Mouse (Mus musculus) lung, postnatal 0 days (tissue): ENCODE measurements around the gene Hoxa9. TPM values are rescaled to one million over a fixed set of nuclear protein-coding genes. Genes with fewer than 3 reads are reported as not detected.

Source experiments
- ATAC-seq: fragments of 200-750 bp; cut with Nextera tagmentation; 2 replicates; pipeline ENCODE4 v1.8.0; 2017; ENCODE audit warnings: moderate library complexity
- DNase-seq: peaks from one replicate; pipeline ENCODE4 v3.0.0-alpha.2; 2016; ENCODE audit warnings: low spot score
- H3K27ac ChIP-seq: fragments of 300-500 bp; sonication (generic); 2 replicates; pipeline ENCODE4 v1.5.1; 2014; ENCODE audit warnings: antibody characterized with exemption, mild to moderate bottlenecking, low read length, mixed read lengths
- H3K27me3 ChIP-seq: fragments of 300-500 bp; sonication (generic); replicated peaks from 2 replicates; pipeline ENCODE4 v1.6.1; 2014; ENCODE audit warnings: low read length, mixed read lengths; ENCODE audit not compliant: insufficient read depth
- H3K36me3 ChIP-seq: fragments of 300-500 bp; sonication (generic); 2 replicates; pipeline ENCODE4 v1.6.1; 2014; ENCODE audit warnings: low read length, mixed read lengths; ENCODE audit not compliant: insufficient read depth
- H3K4me1 ChIP-seq: fragments of 300-500 bp; sonication (generic); 2 replicates; pipeline ENCODE4 v1.6.1; 2014; ENCODE audit warnings: antibody characterized with exemption, low read depth, low read length, mixed read lengths; ENCODE audit not compliant: insufficient read depth
- H3K4me2 ChIP-seq: fragments of 300-500 bp; sonication (generic); replicated peaks from 2 replicates; pipeline ENCODE4 v1.6.1; 2014; ENCODE audit warnings: low read depth, mild to moderate bottlenecking, low read length, moderate library complexity, mixed read lengths
- H3K4me3 ChIP-seq: fragments of 300-500 bp; sonication (generic); 2 replicates; pipeline ENCODE4 v1.5.1; 2014; ENCODE audit warnings: low read depth, low read length
- H3K9ac ChIP-seq: fragments of 300-500 bp; sonication (generic); replicated peaks from 2 replicates; pipeline ENCODE4 v1.6.1; 2014; ENCODE audit warnings: low read depth, mild to moderate bottlenecking
- H3K9me3 ChIP-seq: fragments of 300-500 bp; sonication (generic); 2 replicates; pipeline ENCODE4 v1.6.1; 2016; ENCODE audit warnings: low read length, mixed read lengths
- CTCF ChIP-seq: IDR thresholded peaks from 2 replicates; pipeline ENCODE4 v1.5.1; 2016; ENCODE audit warnings: antibody characterized with exemption, mild to moderate bottlenecking
- EP300 ChIP-seq: IDR thresholded peaks from 2 replicates; pipeline ENCODE4 v1.6.1; 2016; ENCODE audit warnings: antibody characterized with exemption, mild to moderate bottlenecking, control low read depth
- WGBS: fragments of 180-500 bp; shearing (Covaris S2); extraction: QIAGEN DNeasy Blood & Tissue Kit; methylation state at CpG from one replicate; pipeline ENCODE4 v1.1.7; 2014; 5-methylcytosine and 5-hydroxymethylcytosine counted together
- polyA plus RNA-seq: library from polyadenylated mRNA; unstranded; fragments of >200 nt; fragmentation: Nextera tagmentation; extraction: Ambion mirVana; gene quantifications from 2 replicates; pipeline ENCODE4 v1.2.1, GENCODE M21; 2015

The Hoxa9 gene
- polyA plus RNA-seq, 1 experiment from 2014 or later, result 0.06 TPM

- TF ChIP-seq CTCF, result no peak
- TF ChIP-seq EP300, result no peak
- Histone ChIP-seq H3K27me3 (peaks cover 83% of the 10 kb centered on the region), H3K27ac (no peak overlapping the region), H3K4me2 (no peak overlapping the region), H3K9me3 (no peaks in the 10 kb centered on the region), H3K4me1 (no peaks in the 10 kb centered on the region), H3K36me3 (no peaks in the 10 kb centered on the region), H3K9ac (no peak overlapping the region), H3K4me3 (no peak overlapping the region)
- 2% methylated on average over 18 of the region's 18 CpGs for WGBS
- ATAC-seq, result no peak
- no peak for DNase-seq
Observed at GRCm38 (mm10) chr6:52231885-52232567, 1.1 kb upstream of the Hoxa9 start.

GRCm38 (mm10) chr6:52229558-52230416 lies 1.1 kb downstream of the Hoxa9 start:
- TF ChIP-seq EP300 (no peak), CTCF (peak; percentile 11)
- Histone ChIP-seq H3K4me3 (no peak overlapping the region), H3K27ac (no peak overlapping the region), H3K9ac (no peak overlapping the region), H3K4me1 (no peaks in the 10 kb centered on the region), H3K4me2 (no peak overlapping the region), H3K27me3 (peaks cover 83% of the 10 kb centered on the region), H3K36me3 (no peaks in the 10 kb centered on the region), H3K9me3 (no peaks in the 10 kb centered on the region)
- ATAC-seq (no peak), DNase-seq (no peak)
- WGBS, result 2% methylated on average over 44 of the region's 44 CpGs

- H3K9ac ChIP-seq, result no peak overlapping the region
- H3K36me3 ChIP-seq, result no peaks in the 10 kb centered on the region
- no peak overlapping the region for H3K4me2 ChIP-seq
- peaks cover 83% of the 10 kb centered on the region for H3K27me3 ChIP-seq
- no peak for DNase-seq
- H3K9me3 ChIP-seq, result no peaks in the 10 kb centered on the region
- 3% methylated on average over 38 of the region's 38 CpGs for WGBS
- TF ChIP-seq EP300 (no peak), CTCF (no peak)
- no peak overlapping the region for H3K4me3 ChIP-seq
- no peak overlapping the region for H3K27ac ChIP-seq
- ATAC-seq, result no peak
- no peaks in the 10 kb centered on the region for H3K4me1 ChIP-seq
Observed at GRCm38 (mm10) chr6:52228475-52229465, 2.1 kb downstream of the Hoxa9 start.

- Histone ChIP-seq H3K27ac (no peak overlapping the region), H3K36me3 (no peaks in the 10 kb centered on the region), H3K4me3 (no peak overlapping the region), H3K9me3 (no peaks in the 10 kb centered on the region), H3K27me3 (peaks cover 83% of the 10 kb centered on the region), H3K4me2 (no peak overlapping the region), H3K4me1 (no peaks in the 10 kb centered on the region), H3K9ac (no peak overlapping the region)
- DNase-seq (no peak), ATAC-seq (no peak)
- TF ChIP-seq CTCF (no peak), EP300 (no peak)
- WGBS, result 5% methylated on average over 11 of the region's 11 CpGs
Observed at GRCm38 (mm10) chr6:52227470-52228222, 3.2 kb downstream of the Hoxa9 start.

- H3K9me3 ChIP-seq, result no peaks in the 10 kb centered on the region
- WGBS, result 4% methylated on average over 26 of the region's 26 CpGs
- ATAC-seq (no peak), DNase-seq (no peak)
- H3K36me3 ChIP-seq, result no peaks in the 10 kb centered on the region
- H3K9ac ChIP-seq, result no peak overlapping the region
- no peak overlapping the region for H3K4me2 ChIP-seq
- no peaks in the 10 kb centered on the region for H3K4me1 ChIP-seq
- H3K27ac ChIP-seq, result no peak overlapping the region
- H3K4me3 ChIP-seq, result no peak overlapping the region; the same call in 1 of the 2 replicates
- no peak for TF ChIP-seq EP300
- no peak for TF ChIP-seq CTCF
- peaks cover 83% of the 10 kb centered on the region for H3K27me3 ChIP-seq
Observed at GRCm38 (mm10) chr6:52226569-52227257, 4.2 kb downstream of the Hoxa9 start.
